Mouse (Mus musculus) B cell, adult 67 days (primary cell): Measurements from ENCODE around the gene Nr2e1. TPM values are rescaled to one million over a fixed set of nuclear protein-coding genes. Genes with fewer than 3 reads are reported as not detected.

Source experiments
- total RNA-seq, 2 experiments: library from RNA; stranded (reverse); gene quantifications; 4 replicates each; pipeline ENCODE4 v1.2.4; 2023

Nr2e1 gene
- not detected for total RNA-seq

DNA sequence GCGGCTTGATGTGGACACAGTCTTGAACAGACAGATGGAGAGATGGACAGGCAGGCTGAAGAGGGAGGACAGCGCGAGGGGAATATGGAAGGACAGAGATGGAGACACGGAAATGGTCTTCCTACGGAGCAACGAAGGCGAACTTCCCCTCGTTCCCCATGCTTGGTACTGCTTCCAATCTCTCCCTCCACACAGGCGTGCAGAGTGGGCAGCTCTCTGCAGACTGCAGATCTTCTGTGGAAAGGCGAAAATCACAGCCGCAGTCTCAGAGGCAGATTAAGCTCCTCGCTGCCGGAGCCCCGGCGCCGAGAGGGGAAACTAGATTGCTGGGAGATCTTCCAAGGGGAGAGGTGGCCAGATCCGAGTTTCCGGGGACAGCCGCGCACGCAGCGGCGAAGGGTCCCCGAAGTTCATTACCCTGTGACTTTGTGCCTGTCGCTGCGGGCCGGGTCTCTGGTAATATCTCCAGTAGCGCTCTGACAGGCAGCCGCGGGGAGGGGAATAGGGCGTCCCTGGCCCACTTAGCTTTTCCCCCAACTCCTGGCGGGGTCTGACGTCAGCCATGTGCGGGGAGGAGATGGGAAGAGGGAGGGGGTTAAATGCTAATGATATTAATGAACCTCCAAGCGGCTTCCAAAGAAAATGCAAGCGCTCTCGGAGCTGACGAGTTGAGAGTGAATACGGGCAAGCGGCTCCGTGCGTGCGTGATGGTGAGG lies at the start of gene Nr2e1, which contains the start of gene Ostm1:
Gene Nr2e1 (minus strand): TSS at position 476 of the 716 bp plus-strand sequence.
Gene Ostm1 (plus strand): TSS at position 666 of the 716 bp plus-strand sequence.

Other genes starting within 250 kb of the Nr2e1 start
- 10 to 100 TPM in 1 of 2 experiments, 1 to 10 TPM in 1; 9.7 to 12.6 TPM for gene Afg1l, start 105.1 kb downstream of the Nr2e1 start, total RNA-seq
- 100 to 1,000 TPM; 111 to 114 TPM for gene Snx3, start 81.6 kb downstream of the Nr2e1 start, total RNA-seq
- 10 to 100 TPM; 29.2 to 29.9 TPM for gene Ostm1, start 190 bp upstream of the Nr2e1 start, total RNA-seq
- gene Sec63, start 177.9 kb upstream of the Nr2e1 start, total RNA-seq: 10 to 100 TPM; 59.0 to 61.1 TPM